Mouse (Mus musculus): Measurements from ENCODE around the gene Pdxp.

GRCm38 (mm10) chr15:78925129-78925528, 11.4 kb downstream of the Pdxp start:
- TF ChIP-seq EP300 (IDR thresholded peaks at IDR 0.05; ENCODE audit: low read depth) (no peak), CTCF (IDR thresholded peaks at IDR 0.05; ENCODE audit: low read depth) (no peak)

All from liver, postnatal 0 days (tissue).